In genomic region chr12:13150751-13151150, GRCm38 (mm10) we compare ENCODE assay signal across 16 mouse cellular contexts.
DNase-seq lines count a peak whose midpoint lies in the region; ATAC-seq lines count a peak whose summit lies in the region.
"Had no signal": no experiment of that assay in that cellular context is flagged by ENCODE, and none has a peak within 500 bp of the region (broad histone marks: within the 10 kb centered on the region; RNA-seq: fewer than 3 reads in every experiment).

No protein-coding gene starts in this region.

- H3K9me3 ChIP-seq in heart, embryonic 11.5 days (replicated peaks; ENCODE audit: control insufficient read depth, low read length), result no peaks in the 10 kb centered on the region
- H3K9me3 ChIP-seq: embryonic facial prominence, embryonic 13.5 days; forebrain, embryonic 12.5 days; hindbrain, embryonic 12.5 days; limb, embryonic 13.5 days had no signal

- H3K4me3 ChIP-seq in heart, embryonic 11.5 days (ENCODE audit: low read depth, low read length), result no peak overlapping the region
- H3K4me3 ChIP-seq: embryonic facial prominence, embryonic 13.5 days; forebrain, embryonic 12.5 days; hindbrain, embryonic 12.5 days; limb, embryonic 13.5 days had no signal

- no peaks in the 10 kb centered on the region for H3K36me3 ChIP-seq in heart, embryonic 11.5 days (ENCODE audit: control insufficient read depth, insufficient read depth, low read length)
- H3K36me3 ChIP-seq: embryonic facial prominence, embryonic 13.5 days; forebrain, embryonic 12.5 days; hindbrain, embryonic 12.5 days; limb, embryonic 13.5 days had no signal

- no peak overlapping the region for H3K9ac ChIP-seq in heart, embryonic 11.5 days (ENCODE audit: low read depth, low read length)
- H3K9ac ChIP-seq: embryonic facial prominence, embryonic 13.5 days; forebrain, embryonic 12.5 days; hindbrain, embryonic 12.5 days; limb, embryonic 13.5 days had no signal

- H3K27me3 ChIP-seq in heart, embryonic 11.5 days (ENCODE audit: control insufficient read depth, insufficient read depth, low read length), result no peaks in the 10 kb centered on the region
- H3K27me3 ChIP-seq: embryonic facial prominence, embryonic 13.5 days; forebrain, embryonic 12.5 days; hindbrain, embryonic 12.5 days; limb, embryonic 13.5 days had no signal

- H3K27ac ChIP-seq in heart, embryonic 11.5 days (ENCODE audit: low read depth, low read length), result no peak overlapping the region
- H3K27ac ChIP-seq: embryonic facial prominence, embryonic 13.5 days; forebrain, embryonic 12.5 days; hindbrain, embryonic 12.5 days; limb, embryonic 13.5 days had no signal

- no peak overlapping the region for H3K4me2 ChIP-seq in heart, embryonic 11.5 days
- H3K4me2 ChIP-seq: embryonic facial prominence, embryonic 13.5 days; forebrain, embryonic 12.5 days; hindbrain, embryonic 12.5 days; limb, embryonic 13.5 days had no signal

- H3K4me1 ChIP-seq in heart, embryonic 11.5 days (ENCODE audit: control insufficient read depth, insufficient read depth, low read length), result peaks cover 4% of the 10 kb centered on the region; the same call in 1 of the 2 replicates
- H3K4me1 ChIP-seq: forebrain, embryonic 12.5 days; hindbrain, embryonic 12.5 days had no signal

- DNase-seq in heart, postnatal 4 days, result peak; percentile 34
- peak; percentile 17 for DNase-seq in MN1 (ENCODE audit: low spot score)
- peak; percentile 64 for DNase-seq in adrenal gland, postnatal 14 days
- peak; percentile 18 to 26 for DNase-seq in kidney, postnatal 4 days
- no peak for DNase-seq in ovary, postnatal 14 days (ENCODE audit: low spot score)
- DNase-seq: cerebellum, postnatal 36 days; midbrain, embryonic 14.5 days; thymus, postnatal 25 days had no signal

- WGBS in heart, embryonic 11.5 days (ENCODE audit: insufficient replicate concordance), result 35% methylated on average over 4 of the region's 4 CpGs

- no peak for ATAC-seq in heart, embryonic 11.5 days (replicated peaks; ENCODE audit: insufficient number of reproducible peaks, low FRiP score, low TSS enrichment)
- no peak for ATAC-seq in erythroid progenitor cell, adult 5-6 weeks (replicated peaks; ENCODE audit: low FRiP score, poor library complexity, severe bottlenecking)
- ATAC-seq in monocyte, adult 5-6 weeks (replicated peaks; ENCODE audit: insufficient number of reproducible peaks, low FRiP score, low TSS enrichment, poor library complexity, severe bottlenecking), result no peak
- ATAC-seq: CD4-positive, CD25-positive, alpha-beta regulatory T cell, adult 4 months had no signal
